In genomic region chr4:40969781-40970591, GRCm38 (mm10) we compare ENCODE assay signal across 8 mouse cellular contexts. TPM values are rescaled to one million over a fixed set of nuclear protein-coding genes. Genes with fewer than 3 reads are reported as not detected.
DNase-seq lines count a peak whose midpoint lies in the region; ATAC-seq and TF ChIP-seq lines count a peak whose summit lies in the region.

No protein-coding gene starts in this region.

- 16% methylated on average over 13 of the region's 13 CpGs for WGBS in embryonic facial prominence, embryonic 10.5 days
- WGBS in intestine, embryonic 14.5 days, result 10% methylated on average over 11 of the region's 13 CpGs
- 8% methylated on average over 9 of the region's 13 CpGs for WGBS in lung, postnatal 0 days

- H3K9me3 ChIP-seq in megakaryocyte, embryonic 14.5 days, result no peaks in the 10 kb centered on the region
- H3K9me3 ChIP-seq in embryonic facial prominence, embryonic 10.5 days, result no peaks in the 10 kb centered on the region
- no peaks in the 10 kb centered on the region for H3K9me3 ChIP-seq in intestine, embryonic 14.5 days (ENCODE audit: control insufficient read depth, low read length)
- H3K9me3 ChIP-seq in lung, postnatal 0 days (ENCODE audit: low read length), result no peaks in the 10 kb centered on the region

- no peak for TF ChIP-seq EP300 in lung, postnatal 0 days (IDR thresholded peaks at IDR 0.05)

- no peak for TF ChIP-seq CTCF in lung, postnatal 0 days (IDR thresholded peaks at IDR 0.05)

- no peaks in the 10 kb centered on the region for H3K27me3 ChIP-seq in megakaryocyte, embryonic 14.5 days (replicated peaks)
- no peaks in the 10 kb centered on the region for H3K27me3 ChIP-seq in embryonic facial prominence, embryonic 10.5 days (replicated peaks; ENCODE audit: low read depth, poor library complexity, severe bottlenecking)
- no peaks in the 10 kb centered on the region for H3K27me3 ChIP-seq in intestine, embryonic 14.5 days (replicated peaks; ENCODE audit: control insufficient read depth, insufficient read depth, low read length)
- no peaks in the 10 kb centered on the region for H3K27me3 ChIP-seq in lung, postnatal 0 days (replicated peaks; ENCODE audit: insufficient read depth, low read length)

- H3K9ac ChIP-seq in intestine, embryonic 14.5 days (ENCODE audit: low read length), result peak overlapping the region; percentile 80
- H3K9ac ChIP-seq in lung, postnatal 0 days (replicated peaks; ENCODE audit: low read depth), result peak overlapping the region; percentile 80

- no peak for ATAC-seq in megakaryocyte, adult 5-6 weeks (ENCODE audit: poor library complexity, severe bottlenecking)
- ATAC-seq in intestine, embryonic 14.5 days (replicated peaks; ENCODE audit: low FRiP score, low TSS enrichment, low read depth), result peak; percentile 32
- peak; percentile 10 for ATAC-seq in lung, postnatal 0 days
- no peak; the same call in 1 of the 2 replicates for ATAC-seq in erythroid progenitor cell, adult 5-6 weeks (replicated peaks; ENCODE audit: low FRiP score, poor library complexity, severe bottlenecking)

- peak overlapping the region; percentile 71 for H3K4me2 ChIP-seq in intestine, embryonic 14.5 days (ENCODE audit: low read length)
- peak overlapping the region; percentile 72 for H3K4me2 ChIP-seq in lung, postnatal 0 days (replicated peaks; ENCODE audit: low read depth, low read length)

- peaks cover 52% of the 10 kb centered on the region for H3K36me3 ChIP-seq in megakaryocyte, embryonic 14.5 days (replicated peaks; ENCODE audit: low read length)
- H3K36me3 ChIP-seq in embryonic facial prominence, embryonic 10.5 days (replicated peaks), result peaks cover 32% of the 10 kb centered on the region
- H3K36me3 ChIP-seq in intestine, embryonic 14.5 days (ENCODE audit: control insufficient read depth, insufficient read depth, low read length), result peaks cover 37% of the 10 kb centered on the region
- peaks cover 7% of the 10 kb centered on the region; the same call in 1 of the 2 replicates for H3K36me3 ChIP-seq in lung, postnatal 0 days (ENCODE audit: insufficient read depth, low read length)

- DNase-seq in embryonic facial prominence, embryonic 10.5 days (ENCODE audit: low spot score), result peak; percentile 25
- peak; percentile 51 for DNase-seq in intestine, embryonic 14.5 days (ENCODE audit: low spot score)
- peak; percentile 51 for DNase-seq in lung, postnatal 0 days (ENCODE audit: low spot score)
- no peak for DNase-seq in embryo, embryonic 10.5 days (ENCODE audit: low spot score)
- DNase-seq in c-Kit-positive CD71-positive TER-119-positive erythroid progenitor cells, embryonic 14.5 days (ENCODE audit: low spot score), result no peak

- peak overlapping the region; percentile 99 for H3K4me3 ChIP-seq in megakaryocyte, embryonic 14.5 days (replicated peaks)
- H3K4me3 ChIP-seq in embryonic facial prominence, embryonic 10.5 days, result peak overlapping the region; percentile 98
- H3K4me3 ChIP-seq in intestine, embryonic 14.5 days (ENCODE audit: low read depth, low read length), result peak overlapping the region; percentile 73
- peak overlapping the region; percentile 84 for H3K4me3 ChIP-seq in lung, postnatal 0 days (ENCODE audit: low read depth, low read length)

- H3K27ac ChIP-seq in embryonic facial prominence, embryonic 10.5 days (replicated peaks), result peak overlapping the region; percentile 89
- H3K27ac ChIP-seq in intestine, embryonic 14.5 days (ENCODE audit: low read depth), result peak overlapping the region; percentile 89
- H3K27ac ChIP-seq in lung, postnatal 0 days (ENCODE audit: low read length), result peak overlapping the region; percentile 97

- H3K4me1 ChIP-seq in megakaryocyte, embryonic 14.5 days, result peaks cover 80% of the 10 kb centered on the region
- peaks cover 15% of the 10 kb centered on the region for H3K4me1 ChIP-seq in embryonic facial prominence, embryonic 10.5 days
- H3K4me1 ChIP-seq in intestine, embryonic 14.5 days (replicated peaks; ENCODE audit: control insufficient read depth, insufficient read depth, low read length), result peaks cover 10% of the 10 kb centered on the region; the same call in 1 of the 2 replicates
- no peaks in the 10 kb centered on the region for H3K4me1 ChIP-seq in lung, postnatal 0 days (ENCODE audit: insufficient read depth, low read depth, low read length)

RNA-seq across cellular contexts. Expression of gene Nfx1, which starts 0.7 kb away (rescaled TPM):
- polyA plus RNA-seq in megakaryocyte, embryonic 14.5 days (2012; ENCODE audit: insufficient read depth, low replicate concordance), result 1.2 and 4.1 TPM in 2 replicates
- total RNA-seq in megakaryocyte, adult 5-6 weeks (2015), result 26.8 and 29.5 TPM in 2 replicates
- total RNA-seq in megakaryocyte, adult 5-6 weeks (2017), result 41.1 and 46.8 TPM in 2 replicates
- polyA plus RNA-seq in embryonic facial prominence, embryonic 10.5 days (2016; fragmentation: Nextera tagmentation; extraction: Ambion mirVana), result 101 and 103 TPM in 2 replicates
- 94.7 and 102 TPM in 2 replicates for polyA plus RNA-seq in intestine, embryonic 14.5 days (2014; fragmentation: Nextera tagmentation; extraction: Ambion mirVana)
- 31.7 and 34.5 TPM in 2 replicates for polyA plus RNA-seq in lung, postnatal 0 days (2015; fragmentation: Nextera tagmentation; extraction: Ambion mirVana)
- total RNA-seq in erythroid progenitor cell, adult 5-6 weeks (2015; ENCODE audit: low replicate concordance), result 28.8 and 46.5 TPM in 2 replicates
- 45.1 and 51.8 TPM in 2 replicates for total RNA-seq in erythroid progenitor cell, adult 5-6 weeks (2017; ENCODE audit: low replicate concordance)

RNA-seq across cellular contexts. Expression of gene Chmp5, which starts 21.8 kb away (rescaled TPM):
- 6.2 TPM in 1 of 2 replicates, not detected in the other for polyA plus RNA-seq in megakaryocyte, embryonic 14.5 days (2012; ENCODE audit: insufficient read depth, low replicate concordance)
- total RNA-seq in megakaryocyte, adult 5-6 weeks (2015), result 94.5 and 109 TPM in 2 replicates
- total RNA-seq in megakaryocyte, adult 5-6 weeks (2017), result 150 and 185 TPM in 2 replicates
- 91.0 and 93.4 TPM in 2 replicates for polyA plus RNA-seq in embryonic facial prominence, embryonic 10.5 days (2016; fragmentation: Nextera tagmentation; extraction: Ambion mirVana)
- 82.1 and 85.8 TPM in 2 replicates for polyA plus RNA-seq in intestine, embryonic 14.5 days (2014; fragmentation: Nextera tagmentation; extraction: Ambion mirVana)
- polyA plus RNA-seq in lung, postnatal 0 days (2015; fragmentation: Nextera tagmentation; extraction: Ambion mirVana), result 150 and 159 TPM in 2 replicates
- 48.2 and 49.0 TPM in 2 replicates for total RNA-seq in erythroid progenitor cell, adult 5-6 weeks (2015; ENCODE audit: low replicate concordance)
- total RNA-seq in erythroid progenitor cell, adult 5-6 weeks (2017; ENCODE audit: low replicate concordance), result 57.5 and 62.0 TPM in 2 replicates

RNA-seq across cellular contexts. Expression of gene Bag1, which starts 21.9 kb away (rescaled TPM):
- 409 and 1,033 TPM in 2 replicates for polyA plus RNA-seq in megakaryocyte, embryonic 14.5 days (2012; ENCODE audit: insufficient read depth, low replicate concordance)
- total RNA-seq in megakaryocyte, adult 5-6 weeks (2015), result 98.7 and 125 TPM in 2 replicates
- 276 and 281 TPM in 2 replicates for total RNA-seq in megakaryocyte, adult 5-6 weeks (2017)
- 210 and 219 TPM in 2 replicates for polyA plus RNA-seq in embryonic facial prominence, embryonic 10.5 days (2016; fragmentation: Nextera tagmentation; extraction: Ambion mirVana)
- 195 and 197 TPM in 2 replicates for polyA plus RNA-seq in intestine, embryonic 14.5 days (2014; fragmentation: Nextera tagmentation; extraction: Ambion mirVana)
- 231 and 234 TPM in 2 replicates for polyA plus RNA-seq in lung, postnatal 0 days (2015; fragmentation: Nextera tagmentation; extraction: Ambion mirVana)
- 93.0 and 125 TPM in 2 replicates for total RNA-seq in erythroid progenitor cell, adult 5-6 weeks (2015; ENCODE audit: low replicate concordance)
- 200 and 234 TPM in 2 replicates for total RNA-seq in erythroid progenitor cell, adult 5-6 weeks (2017; ENCODE audit: low replicate concordance)

RNA-seq across cellular contexts. Expression of gene Spink4, which starts 50.1 kb away (rescaled TPM):
- polyA plus RNA-seq in megakaryocyte, embryonic 14.5 days (2012; ENCODE audit: insufficient read depth, low replicate concordance), result not detected in 2 replicates
- total RNA-seq in megakaryocyte, adult 5-6 weeks (2015), result not detected in 2 replicates
- total RNA-seq in megakaryocyte, adult 5-6 weeks (2017), result not detected in 2 replicates
- polyA plus RNA-seq in embryonic facial prominence, embryonic 10.5 days (2016; fragmentation: Nextera tagmentation; extraction: Ambion mirVana), result not detected in 2 replicates
- polyA plus RNA-seq in intestine, embryonic 14.5 days (2014; fragmentation: Nextera tagmentation; extraction: Ambion mirVana), result 33.9 and 76.7 TPM in 2 replicates
- polyA plus RNA-seq in lung, postnatal 0 days (2015; fragmentation: Nextera tagmentation; extraction: Ambion mirVana), result 3.5 and 4.6 TPM in 2 replicates
- total RNA-seq in erythroid progenitor cell, adult 5-6 weeks (2015; ENCODE audit: low replicate concordance), result not detected in 2 replicates
- total RNA-seq in erythroid progenitor cell, adult 5-6 weeks (2017; ENCODE audit: low replicate concordance), result not detected in 2 replicates

Comparison
In these comparisons a context has a peak if more than half of its experiments do, and no peak if none do; other contexts are left out.
1. ATAC-seq: peak in intestine, embryonic 14.5 days (single experiment) and lung, postnatal 0 days (single experiment); none in megakaryocyte, adult 5-6 weeks (single experiment) and erythroid progenitor cell, adult 5-6 weeks (single experiment).
2. DNase-seq: peak in embryonic facial prominence, embryonic 10.5 days (single experiment), intestine, embryonic 14.5 days (single experiment) and lung, postnatal 0 days (single experiment); none in embryo, embryonic 10.5 days (single experiment) and c-Kit-positive CD71-positive TER-119-positive erythroid progenitor cells, embryonic 14.5 days (single experiment).
3. RNA of gene Chmp5, which starts 21.8 kb away (polyA plus RNA-seq): 150 to 159 TPM in lung, postnatal 0 days, 91.0 to 93.4 TPM in embryonic facial prominence, embryonic 10.5 days and 82.1 to 85.8 TPM in intestine, embryonic 14.5 days; 6.2 TPM in megakaryocyte, embryonic 14.5 days; every median in the first group is over 10 times any median in the second.
4. Peak in every context shown above with its lines, with median percentiles within 50 percentile points of each other: H3K4me3 ChIP-seq and H3K27ac ChIP-seq.